Mouse (Mus musculus) lung, postnatal 36 days (tissue): ENCODE results near the gene Fhod1.

Source experiments
- DNase-seq: peaks from one replicate; pipeline ENCODE4 v3.0.0; 2022; ENCODE audit warnings: mixed read lengths

Fhod1 gene

DNA sequence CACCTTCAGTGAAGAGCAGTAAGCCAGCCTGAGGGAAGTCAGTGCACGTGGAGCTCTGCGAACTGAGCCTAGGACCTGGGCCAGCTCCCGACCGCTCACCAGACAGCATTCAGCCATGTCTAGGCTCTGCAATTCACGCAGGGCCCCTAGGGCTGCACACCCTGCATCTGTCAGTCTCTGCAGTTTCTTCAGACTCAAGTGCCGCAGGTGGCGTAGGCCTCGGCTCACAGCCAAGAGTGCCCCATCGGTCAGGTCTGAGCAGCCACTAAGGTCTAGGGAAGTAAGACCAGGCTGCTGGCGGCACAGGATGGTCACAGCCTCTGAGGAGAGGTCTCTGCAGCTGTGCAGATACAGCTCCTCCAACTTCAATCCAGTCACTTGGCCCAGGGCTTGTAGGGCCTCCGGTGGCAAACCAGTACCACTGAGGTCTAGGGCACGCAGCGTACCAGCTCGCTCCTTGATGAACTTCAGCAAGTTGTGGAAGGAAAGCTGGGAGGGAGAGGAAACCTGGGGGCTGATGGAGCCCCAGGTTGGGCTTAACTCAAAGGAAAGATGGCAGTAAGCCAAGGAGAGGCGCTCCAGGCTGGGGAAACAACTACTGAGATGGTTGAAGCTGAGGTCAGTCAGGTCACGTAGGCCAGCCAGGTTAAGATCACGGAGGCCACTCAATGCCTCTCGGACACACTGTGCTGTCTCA, 32.5 kb downstream of the Fhod1 start:
- DNase-seq = peak; percentile 43

DNA sequence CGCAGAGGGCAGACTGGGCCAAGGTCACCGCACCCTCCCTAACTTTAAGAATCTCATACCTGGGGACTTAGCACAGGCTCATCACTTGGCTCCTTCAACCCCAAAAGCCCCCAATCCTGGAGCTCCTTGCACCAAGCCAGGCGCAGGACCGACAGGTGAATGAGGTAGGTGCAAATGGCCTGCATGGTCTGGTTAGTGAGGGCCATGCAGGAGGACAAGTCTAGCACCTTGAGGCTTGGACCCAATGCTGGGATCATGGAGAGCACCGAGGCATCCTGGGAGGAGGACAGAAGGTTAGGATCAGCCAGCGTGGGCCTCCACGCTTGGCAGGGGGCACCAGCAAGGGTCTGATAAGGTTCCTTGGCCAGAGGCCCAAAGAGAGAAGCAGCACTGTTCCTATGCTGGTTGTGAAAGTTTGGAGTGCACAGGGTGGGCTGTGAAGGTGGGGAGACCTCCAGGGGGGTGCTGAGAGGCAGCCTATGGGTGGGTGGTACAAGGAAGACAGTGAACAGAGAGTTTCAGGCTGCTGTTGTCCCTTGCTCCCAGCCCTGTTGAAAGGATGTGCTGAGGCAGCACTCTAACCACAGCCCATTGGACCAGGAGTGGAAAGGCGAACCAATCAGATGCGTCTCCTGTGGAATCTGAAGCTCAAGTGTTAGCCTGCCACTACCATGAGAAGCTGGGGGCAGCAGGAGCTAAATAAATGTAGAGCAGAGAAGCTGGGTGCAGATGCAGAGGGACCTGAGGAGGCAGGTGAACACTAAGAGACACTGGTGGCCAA, 33.9 kb downstream of the Fhod1 start:
- DNase-seq = no peak

DNA sequence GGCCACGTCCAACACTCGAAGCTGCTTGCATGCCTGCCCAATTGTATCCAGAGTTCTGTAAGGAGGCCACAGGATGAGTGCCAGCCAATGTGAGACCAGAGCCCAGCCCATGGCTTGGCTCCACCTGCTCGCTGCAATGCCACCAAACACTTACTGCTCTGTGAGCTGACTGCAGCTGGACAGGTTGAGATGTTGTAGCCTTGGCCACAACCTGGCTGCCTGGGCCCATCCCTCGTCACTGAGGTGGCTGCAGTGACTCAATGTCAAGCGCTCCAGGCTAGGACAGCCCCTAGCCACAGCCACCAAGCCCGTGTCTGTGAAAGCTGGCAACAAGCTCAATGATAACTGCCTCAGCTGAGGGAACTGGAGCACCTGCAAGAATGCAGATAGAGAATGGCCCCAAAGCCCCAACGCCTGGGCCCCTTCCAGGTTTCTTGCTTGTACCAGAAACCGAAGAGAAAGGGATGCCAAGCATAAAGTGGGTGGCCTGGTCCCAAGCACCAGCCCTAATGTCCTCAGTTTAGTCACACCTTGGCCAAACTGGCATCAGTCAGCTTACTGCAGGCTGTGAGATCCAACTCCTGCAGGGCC, 34.8 kb downstream of the Fhod1 start:
- DNase-seq = no peak

DNA sequence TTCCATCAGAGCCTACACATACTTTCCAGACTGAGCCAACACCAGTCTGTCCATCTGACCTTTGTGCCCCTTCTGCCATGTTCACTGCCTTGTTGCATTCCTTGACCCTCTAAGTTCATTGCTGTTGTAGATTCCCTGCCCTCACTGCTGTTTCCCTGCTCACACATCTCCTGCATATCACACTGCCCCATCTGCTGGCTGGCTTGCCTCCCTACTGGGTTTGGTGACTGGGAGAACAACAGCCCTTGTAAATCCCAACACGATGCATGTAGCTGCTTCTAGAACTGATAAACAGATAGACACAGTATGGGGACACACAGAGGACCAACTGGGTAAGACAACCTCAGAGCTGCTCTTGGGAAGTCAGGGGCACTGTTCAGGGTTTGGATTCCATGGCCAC, 36.0 kb downstream of the Fhod1 start:
- no peak for DNase-seq

DNA sequence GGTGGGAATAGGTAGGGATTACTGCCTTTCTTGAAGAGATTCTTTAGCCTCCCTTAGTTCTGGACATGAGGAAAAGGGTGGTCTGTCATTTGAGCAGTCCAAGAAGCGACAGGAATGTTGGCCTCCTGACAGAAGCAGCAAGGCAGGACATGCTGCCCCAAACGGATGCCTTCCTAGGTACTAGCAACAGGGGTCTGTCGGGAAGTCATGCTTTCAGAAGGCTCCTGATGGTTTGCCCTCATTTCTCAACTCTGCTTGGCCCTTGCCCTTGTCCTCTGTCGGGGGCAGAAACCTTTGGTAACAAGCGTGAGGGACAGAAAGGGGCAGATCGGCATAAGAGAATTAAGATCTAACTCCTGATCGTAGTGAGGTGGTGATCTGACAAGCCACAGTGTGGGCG, 37.6 kb downstream of the Fhod1 start:
- DNase-seq = no peak

DNA sequence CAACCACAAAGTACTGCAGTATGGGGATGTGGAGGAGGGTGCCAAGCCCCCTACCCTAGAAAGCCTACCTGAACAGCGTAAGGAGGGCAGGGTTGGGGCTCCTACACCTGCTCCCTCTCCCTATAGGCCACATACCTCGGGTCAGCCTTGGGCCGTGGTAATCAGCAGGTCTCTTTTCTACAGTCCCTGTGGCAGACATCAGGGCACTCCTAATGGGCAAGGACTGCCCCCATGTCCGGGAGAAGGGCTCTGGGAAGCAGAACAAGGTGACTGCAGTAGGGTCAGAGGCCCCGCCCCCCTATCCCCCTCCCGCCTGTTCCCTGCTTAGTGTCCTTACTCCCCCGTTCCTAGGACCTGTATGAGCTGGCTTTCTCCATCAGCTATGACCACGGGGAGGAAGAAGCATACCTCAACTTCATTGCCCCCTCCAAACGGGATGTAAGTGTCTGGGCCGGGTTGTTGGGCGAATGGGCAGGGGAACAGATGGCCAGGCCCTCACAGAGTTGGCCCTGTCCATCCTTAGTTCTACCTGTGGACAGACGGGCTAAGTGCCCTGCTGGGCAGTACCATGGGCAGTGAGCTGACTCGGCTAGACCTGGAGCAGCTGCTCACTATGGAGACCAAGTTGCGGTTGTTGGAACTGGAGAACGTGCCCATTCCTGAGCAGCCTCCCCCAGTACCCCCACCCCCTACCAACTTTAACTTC, 38.5 kb downstream of the Fhod1 start:
- DNase-seq = no peak

DNA sequence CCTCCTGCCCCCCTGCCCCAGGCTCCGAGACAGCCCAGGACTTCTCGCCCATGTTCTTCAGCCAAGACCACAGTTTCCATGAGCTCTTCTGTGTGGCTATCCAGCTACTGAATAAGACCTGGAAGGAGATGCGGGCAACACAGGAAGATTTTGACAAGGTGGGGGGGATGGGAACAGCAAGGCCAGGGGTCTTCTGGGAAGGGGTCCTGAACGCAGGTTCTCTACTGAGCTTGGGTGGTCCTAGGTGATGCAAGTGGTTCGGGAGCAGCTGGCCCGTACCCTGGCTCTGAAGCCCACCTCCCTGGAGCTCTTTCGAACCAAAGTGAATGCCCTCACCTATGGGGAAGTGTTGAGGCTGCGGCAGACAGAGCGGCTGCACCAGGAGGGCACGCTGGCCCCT, 39.3 kb downstream of the Fhod1 start:
- DNase-seq = no peak

DNA sequence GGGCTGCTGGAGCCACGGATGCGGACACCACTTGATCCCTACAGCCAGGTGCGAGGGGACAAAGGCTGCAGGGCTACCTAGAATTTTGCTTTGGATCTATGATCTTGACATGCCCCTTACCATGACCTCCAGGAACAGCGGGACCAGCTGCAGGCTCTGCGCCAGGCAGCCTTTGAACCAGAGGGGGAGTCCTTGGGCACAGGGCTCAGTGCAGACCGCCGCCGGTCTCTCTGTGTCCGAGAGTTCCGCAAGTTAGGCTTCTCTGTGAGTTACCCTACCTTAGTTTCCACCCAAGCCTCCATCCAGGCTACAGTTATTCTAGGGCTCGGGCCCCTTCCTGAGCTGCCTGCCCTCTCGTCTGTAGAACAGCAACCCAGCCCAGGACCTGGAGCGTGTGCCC, 40.1 kb downstream of the Fhod1 start:
- DNase-seq = no peak

DNA sequence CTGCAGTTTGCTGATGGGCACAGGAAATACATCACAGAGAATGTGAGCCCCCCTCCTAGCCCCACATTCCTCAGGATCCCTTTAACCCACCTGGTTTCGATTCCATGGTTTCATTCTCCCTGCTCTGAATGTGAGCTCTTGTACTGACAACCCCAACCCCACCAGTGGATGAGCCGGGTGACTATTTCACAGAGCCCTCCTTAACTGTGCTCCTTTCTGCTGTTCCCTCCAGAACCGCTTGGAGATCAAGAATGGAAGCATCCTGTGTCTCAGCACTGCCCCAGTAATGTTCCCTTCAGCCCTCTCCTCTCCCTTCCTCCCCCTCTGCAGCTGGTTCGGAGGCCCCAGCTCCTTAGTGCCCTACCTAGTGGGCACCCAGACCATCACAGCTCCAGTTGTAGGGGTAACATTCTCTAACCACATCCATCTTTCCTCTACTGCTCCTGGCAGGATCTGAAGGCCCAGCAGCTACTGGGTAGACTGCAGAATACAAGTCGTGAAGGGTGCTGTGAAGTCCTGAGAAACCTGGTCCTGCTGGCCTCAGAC, 41.5 kb downstream of the Fhod1 start:
- no peak for DNase-seq

DNA sequence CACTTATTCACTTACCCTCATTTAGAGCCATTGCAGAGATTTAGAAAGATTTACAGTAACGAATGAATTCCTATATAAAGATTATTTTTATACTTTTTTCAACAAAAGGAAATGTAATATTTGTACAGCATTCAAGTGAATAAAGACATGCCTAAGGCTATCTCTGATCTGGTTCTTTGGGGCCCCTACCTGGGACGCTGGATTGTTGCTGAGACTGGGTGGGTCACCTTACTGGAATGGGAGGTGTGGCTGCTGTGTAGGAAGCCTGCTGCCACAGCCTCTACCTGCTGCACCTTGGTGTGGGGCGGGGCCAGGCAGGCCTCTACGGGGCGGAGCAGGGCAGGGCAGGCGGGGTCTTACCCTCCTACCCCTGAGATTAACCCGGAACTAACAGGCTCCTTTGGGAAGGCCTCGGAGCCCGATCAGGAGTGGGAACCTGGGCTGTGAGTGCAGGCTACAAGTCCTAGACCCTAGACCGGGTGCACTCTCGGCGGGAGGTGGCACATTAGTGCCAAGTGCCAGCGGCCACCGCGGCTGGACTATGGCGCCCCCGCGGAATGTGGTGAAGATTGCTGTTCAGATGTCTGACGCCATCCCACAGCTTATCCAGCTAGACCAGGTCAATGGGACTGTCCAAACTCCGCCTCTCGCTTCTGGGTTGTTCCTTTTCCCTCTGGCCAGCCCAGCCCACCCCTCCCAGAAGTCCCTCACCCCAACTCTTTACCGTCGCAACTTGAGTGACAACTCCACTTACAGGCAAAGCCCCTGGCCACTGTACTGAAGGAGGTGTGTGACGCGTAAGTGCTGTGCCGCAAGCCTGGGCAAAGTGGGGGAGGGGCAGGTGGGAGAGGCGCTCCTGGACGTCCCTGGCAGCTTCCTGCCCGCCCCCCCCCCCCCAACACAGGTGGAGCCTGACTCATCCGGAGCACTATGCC, 42.3 kb downstream of the Fhod1 start, which contains the start of gene Elmo3:
TSS of gene Elmo3 (plus strand) at position 391 of the 935 bp plus-strand sequence.
- peak; percentile 87 for DNase-seq

DNA sequence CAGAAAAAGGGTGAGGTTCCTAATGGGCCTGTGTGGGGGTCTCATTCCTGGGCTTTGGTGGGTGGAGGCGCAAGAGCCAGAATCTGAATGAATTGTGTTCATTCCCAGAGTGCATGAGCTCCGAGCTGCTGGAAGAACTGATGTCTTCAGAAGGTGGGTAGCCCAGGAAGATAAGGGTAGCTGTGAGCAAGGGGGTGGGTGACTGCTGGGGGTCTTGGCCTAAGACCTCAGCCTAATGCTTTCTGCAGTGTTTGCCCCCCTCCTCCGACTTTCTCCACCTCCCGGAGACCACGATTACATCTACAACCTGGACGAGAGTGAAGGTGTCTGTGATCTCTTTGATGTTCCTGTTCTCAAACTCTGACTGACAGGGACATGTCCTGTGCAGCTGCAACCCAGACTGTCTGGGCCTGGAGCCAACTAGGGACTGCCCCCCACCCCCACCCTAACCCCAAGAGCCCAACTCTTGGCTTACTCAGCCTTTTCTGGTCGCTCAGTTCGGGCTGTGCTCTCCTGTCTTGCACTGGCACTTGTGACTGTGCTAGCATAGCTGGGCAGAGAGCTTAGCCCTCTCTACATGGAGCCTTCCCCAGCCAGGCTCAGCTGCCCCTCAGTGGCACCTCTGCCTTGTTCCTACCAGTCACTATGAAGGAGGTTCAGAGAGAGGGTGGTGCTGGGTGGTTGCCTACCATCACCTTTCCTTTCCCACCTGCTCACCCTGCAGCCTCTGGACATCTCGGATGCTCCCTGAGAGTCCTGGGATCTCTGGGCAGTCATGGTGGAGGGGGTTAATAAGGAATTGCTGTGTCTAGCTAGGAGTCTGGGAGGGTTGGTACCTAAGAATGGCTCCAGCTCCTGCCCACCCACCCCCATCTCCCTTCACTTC, 43.2 kb downstream of the Fhod1 start:
- DNase-seq = no peak

DNA sequence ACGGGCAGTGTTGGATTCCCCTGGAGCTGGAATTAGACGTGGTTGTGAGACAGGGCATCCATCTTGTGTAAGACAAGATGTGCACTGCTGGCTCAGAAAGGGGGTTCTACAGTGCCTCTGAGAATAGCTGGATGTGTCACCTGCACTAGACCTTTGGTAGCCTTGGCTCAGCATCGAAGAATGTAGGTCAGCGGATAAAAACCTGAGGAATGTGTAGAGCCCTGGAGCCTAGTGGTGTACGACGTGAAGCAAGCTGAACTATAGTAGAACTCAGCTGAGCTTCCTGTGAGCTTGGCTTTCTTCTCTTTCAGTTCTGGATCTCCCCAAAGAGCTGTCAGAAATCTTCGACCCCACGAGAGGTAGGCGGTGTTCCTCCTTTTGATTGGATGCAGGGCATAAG, 43.9 kb downstream of the Fhod1 start:
- peak; percentile 34 for DNase-seq

DNA sequence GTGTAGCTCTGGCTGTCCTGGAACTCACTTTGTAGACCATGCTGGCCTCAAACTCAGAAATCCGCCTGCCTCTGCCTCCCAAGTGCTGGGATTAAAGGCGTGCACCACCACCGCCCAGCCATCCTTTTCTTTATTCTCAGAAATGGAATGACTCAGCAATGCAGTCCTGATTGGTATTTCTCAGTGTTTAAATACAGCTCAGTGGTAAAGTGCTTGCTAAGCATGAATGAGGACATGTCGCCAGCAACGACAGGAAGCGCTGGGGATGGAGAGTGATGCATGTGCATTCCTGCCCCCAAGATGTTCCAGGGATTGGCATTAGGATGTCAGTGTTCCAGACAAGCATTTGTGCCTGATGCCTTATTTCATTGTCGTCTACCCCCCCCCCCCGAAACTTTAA, 44.4 kb downstream of the Fhod1 start:
- no peak for DNase-seq

DNA sequence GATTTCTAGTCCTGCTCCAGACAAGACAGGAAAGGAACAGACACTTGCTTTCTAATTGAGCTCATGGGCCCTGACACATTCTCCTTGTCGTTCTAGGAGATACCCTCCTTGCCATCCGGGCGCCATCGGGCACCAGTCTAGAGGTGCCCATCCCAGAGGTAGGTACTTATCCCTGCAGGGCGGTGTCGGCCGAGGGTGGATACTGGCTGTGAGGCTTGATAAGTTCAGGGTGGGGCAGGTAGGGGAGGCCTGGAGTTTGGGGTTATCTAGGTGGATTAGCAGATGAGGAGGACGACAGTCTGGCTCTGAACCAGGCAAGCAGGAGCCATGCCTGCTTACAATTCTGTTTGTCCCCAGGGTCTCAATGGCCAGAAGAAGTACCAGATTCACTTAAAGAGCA, 47.8 kb downstream of the Fhod1 start:
- DNase-seq = no peak

DNA sequence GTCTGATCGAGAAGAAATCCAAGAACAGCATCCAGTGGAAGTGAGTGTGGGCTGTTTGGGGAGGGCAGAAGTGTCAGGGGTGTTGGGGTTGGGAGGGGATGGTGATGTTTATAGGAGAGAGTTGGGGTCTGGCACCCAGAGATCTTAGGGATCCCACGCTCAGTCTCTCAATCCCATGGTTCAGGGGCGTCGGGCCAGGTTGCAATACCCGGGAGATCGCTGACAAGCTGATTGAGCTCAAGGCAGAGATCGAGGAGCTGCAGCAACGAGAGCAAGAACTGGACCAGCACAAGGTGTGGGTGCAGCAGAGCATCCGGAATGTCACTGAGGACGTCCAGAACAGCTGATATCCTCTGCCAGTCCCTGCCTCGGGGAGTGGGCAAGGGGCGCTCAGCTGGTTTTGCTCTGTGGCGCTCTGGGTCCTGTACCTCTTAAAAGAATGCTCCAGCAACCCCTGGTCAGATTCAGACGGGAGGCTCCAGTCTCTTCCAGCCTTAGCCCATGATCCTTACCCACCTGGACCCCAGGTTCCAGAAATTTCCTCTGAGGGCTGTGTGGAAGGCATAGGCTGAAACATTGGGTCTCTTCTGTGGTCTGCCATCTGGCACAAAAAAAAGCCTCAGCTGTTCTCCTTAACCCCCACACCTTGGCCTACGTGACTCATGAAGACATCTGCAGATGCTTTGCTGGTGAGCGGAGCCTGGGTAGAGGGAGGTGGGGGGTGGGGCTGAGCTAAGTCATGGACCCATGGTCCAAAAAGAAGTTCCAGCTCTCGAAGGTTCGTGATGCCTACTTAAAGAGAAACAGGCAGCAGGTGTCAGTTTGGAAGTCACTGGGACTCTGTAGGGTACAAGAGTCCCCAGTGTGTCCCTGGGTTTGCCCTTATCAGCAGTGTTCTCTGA, 49.2 kb downstream of the Fhod1 start:
- DNase-seq = no peak

DNA sequence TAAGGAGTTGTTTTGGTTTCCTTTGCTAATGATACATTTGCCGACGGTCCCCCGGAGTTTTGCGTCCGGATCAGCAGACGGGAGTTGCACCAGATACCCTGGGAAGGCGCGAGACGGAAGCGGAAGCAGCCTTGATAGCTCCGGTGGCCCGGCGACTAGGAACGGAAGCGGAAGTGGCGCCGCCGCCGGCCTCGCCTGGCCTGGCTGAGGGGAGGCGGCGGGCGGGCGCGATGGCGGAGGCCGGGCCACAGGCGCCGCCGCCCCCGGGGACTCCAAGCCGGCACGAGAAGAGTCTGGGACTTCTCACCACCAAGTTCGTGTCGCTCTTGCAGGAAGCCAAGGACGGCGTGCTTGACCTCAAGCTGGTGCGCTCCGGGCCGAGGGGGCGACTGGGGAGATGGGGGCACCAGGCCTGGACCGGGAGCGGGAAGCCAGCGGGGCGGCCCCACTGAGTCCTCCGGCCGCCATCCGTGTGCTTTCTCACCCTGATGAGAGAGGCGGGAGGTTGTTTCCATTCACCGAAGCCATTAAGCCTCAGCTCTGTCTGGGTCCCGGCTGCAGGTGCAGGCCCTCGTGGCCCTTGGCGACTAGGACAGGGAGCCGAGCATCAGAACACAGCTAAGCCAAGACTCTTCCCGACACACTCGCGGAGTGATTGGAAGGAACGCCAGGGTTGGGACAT, 50.1 kb downstream of the Fhod1 start, which contains the start of gene E2f4:
TSS of gene E2f4 (plus strand) at position 153 of the 682 bp plus-strand sequence.
- peak; percentile 96 for DNase-seq

DNA sequence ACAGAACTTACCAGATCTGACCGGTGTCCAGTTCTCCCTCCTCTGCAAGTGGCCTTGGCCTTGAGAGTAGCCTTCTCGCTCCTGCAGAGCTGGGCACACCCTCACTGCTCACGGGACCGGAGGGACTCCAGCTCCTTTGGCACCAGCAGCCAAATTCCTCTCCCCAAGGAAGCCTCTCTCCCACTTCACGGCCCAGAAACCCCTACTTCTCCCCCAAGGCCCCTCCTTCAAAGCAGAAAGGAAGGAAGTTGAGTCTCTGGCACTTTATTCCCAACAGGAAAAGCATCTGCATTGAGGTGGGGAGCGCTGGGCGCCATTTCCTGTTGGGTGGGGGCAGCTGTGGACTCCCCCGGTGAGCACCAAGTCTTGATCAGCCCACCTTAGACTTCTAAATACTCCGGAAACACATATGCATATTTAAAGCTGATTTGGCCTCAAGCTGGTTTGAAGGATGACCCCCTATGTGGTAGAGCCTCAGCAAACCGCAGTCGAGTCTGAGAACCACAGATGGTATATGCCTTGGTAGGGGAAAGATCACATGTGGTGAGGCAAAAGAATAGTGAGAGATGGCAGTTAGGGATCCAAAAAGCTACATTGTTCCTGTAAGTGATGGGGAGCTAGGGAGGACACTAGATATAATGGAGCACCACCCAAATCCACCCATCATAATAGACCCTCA, 51.7 kb downstream of the Fhod1 start, which contains the start of gene Exoc3l:
TSS of gene Exoc3l (minus strand) at position 207 of the 679 bp plus-strand sequence.
- DNase-seq = peak; percentile 45

DNA sequence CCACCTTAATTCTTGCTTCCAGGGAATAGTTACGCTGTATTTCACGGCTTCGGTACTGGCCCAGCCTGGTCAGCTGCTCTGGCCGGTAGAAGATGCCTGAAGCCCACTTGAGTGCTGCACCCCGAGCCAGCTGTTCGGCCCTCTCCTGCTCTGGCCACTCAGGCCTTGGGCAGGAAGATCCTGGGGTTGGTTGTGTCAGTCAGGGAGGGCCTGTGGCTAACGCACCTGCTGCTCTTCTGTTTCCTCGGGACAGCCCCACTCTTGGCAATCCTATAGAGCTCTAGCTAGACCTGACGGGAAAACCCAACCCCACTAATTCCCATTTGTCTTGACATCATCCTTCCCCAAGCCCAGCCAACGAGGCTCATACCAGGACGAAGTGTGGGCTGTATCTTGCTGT, 52.5 kb downstream of the Fhod1 start:
- no peak for DNase-seq
